Mouse (Mus musculus) neural tube, embryonic 13.5 days (tissue): ENCODE data around the gene Ociad1. TPM values are rescaled to one million over a fixed set of nuclear protein-coding genes. Genes with fewer than 3 reads are reported as not detected.

Experiments used
- ATAC-seq: fragments of 200-750 bp; cut with Nextera tagmentation; 2 replicates; pipeline ENCODE4 v1.8.0; 2017; ENCODE audit warnings: low read depth, mild to moderate bottlenecking, moderate TSS enrichment, moderate library complexity
- H3K27ac ChIP-seq: fragments of 300-500 bp; sonication (generic); replicated peaks from 2 replicates; pipeline ENCODE4 v1.5.1; 2015; ENCODE audit warnings: moderate library complexity, mild to moderate bottlenecking, inconsistent platforms
- H3K27me3 ChIP-seq: fragments of 300-500 bp; sonication (generic); 2 replicates; pipeline ENCODE4 v1.6.1; 2015; ENCODE audit warnings: mild to moderate bottlenecking, inconsistent platforms
- H3K36me3 ChIP-seq: fragments of 300-500 bp; sonication (generic); 2 replicates; pipeline ENCODE4 v1.6.1; 2015; ENCODE audit warnings: mild to moderate bottlenecking, inconsistent platforms
- H3K4me1 ChIP-seq: fragments of 300-500 bp; sonication (generic); replicated peaks from 2 replicates; pipeline ENCODE4 v1.6.1; 2015; ENCODE audit warnings: inconsistent platforms
- H3K4me2 ChIP-seq: fragments of 300-500 bp; sonication (generic); 2 replicates; pipeline ENCODE4 v1.6.1; 2015; ENCODE audit warnings: inconsistent platforms, mild to moderate bottlenecking, moderate library complexity
- H3K4me3 ChIP-seq: fragments of 300-500 bp; sonication (generic); 2 replicates; pipeline ENCODE4 v1.5.1; 2015; ENCODE audit warnings: mild to moderate bottlenecking, inconsistent platforms
- H3K9ac ChIP-seq: fragments of 300-500 bp; sonication (generic); 2 replicates; pipeline ENCODE4 v1.6.1; 2015; ENCODE audit warnings: moderate library complexity, mild to moderate bottlenecking, inconsistent platforms
- H3K9me3 ChIP-seq: fragments of 300-500 bp; sonication (generic); 2 replicates; pipeline ENCODE4 v1.6.1; 2016; ENCODE audit warnings: inconsistent platforms
- WGBS: fragments of 180-500 bp; shearing (Covaris S2); methylation state at CpG from one replicate; pipeline ENCODE4 v1.1.7; 2015; 5-methylcytosine and 5-hydroxymethylcytosine counted together
- polyA plus RNA-seq: library from polyadenylated mRNA; unstranded; fragments of >200 nt; fragmentation: Nextera tagmentation; extraction: Ambion mirVana; gene quantifications from 2 replicates; pipeline ENCODE4 v1.2.1, GENCODE M21; 2015

Ociad1 gene
- polyA plus RNA-seq, 1 experiment from 2014 or later = 310 TPM

GRCm38 (mm10) chr5:73264122-73264521, 28.5 kb upstream of the Ociad1 start:
- no peaks in the 10 kb centered on the region for H3K36me3 ChIP-seq
- H3K27me3 ChIP-seq = no peaks in the 10 kb centered on the region
- H3K9me3 ChIP-seq = no peaks in the 10 kb centered on the region
- ATAC-seq = no peak
- H3K27ac ChIP-seq = no peak overlapping the region
- H3K4me3 ChIP-seq = no peak overlapping the region
- H3K9ac ChIP-seq = no peak overlapping the region
- no peaks in the 10 kb centered on the region for H3K4me1 ChIP-seq
- WGBS = 88% methylated on average over 3 of the region's 5 CpGs
- H3K4me2 ChIP-seq = no peak overlapping the region

GRCm38 (mm10) chr5:73265460-73265859, 27.1 kb upstream of the Ociad1 start:
- H3K9ac ChIP-seq = no peak overlapping the region

DNA sequence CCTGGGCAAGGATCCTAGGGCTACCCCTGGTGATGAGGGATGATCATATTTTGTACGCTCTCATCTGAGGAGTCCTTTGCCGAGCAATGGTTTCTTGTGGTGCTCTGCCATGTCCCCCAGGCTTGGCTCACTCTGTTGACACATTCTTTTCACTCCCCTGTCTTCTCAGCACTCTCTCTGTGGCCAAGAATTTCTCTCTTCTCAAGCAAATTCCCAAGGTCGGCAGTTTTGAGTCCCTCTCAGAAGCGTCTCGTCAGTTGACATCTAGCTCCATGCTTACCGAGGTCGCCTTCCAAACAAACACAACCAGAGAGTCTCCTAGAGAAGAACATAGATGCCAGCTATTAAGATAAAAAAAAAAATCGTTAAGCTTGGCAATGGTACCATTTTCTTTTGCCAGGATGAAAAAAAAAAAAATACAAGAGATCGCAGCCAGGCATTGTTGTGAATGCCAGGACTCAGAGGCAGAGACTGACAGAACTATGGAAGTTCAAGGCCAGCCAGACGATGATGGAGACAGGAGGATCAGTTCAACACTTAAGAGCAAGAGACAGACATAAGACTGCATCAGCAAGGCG, 23.9 kb upstream of the Ociad1 start:
- WGBS = 86% methylated on average over 11 of the region's 11 CpGs
- Histone ChIP-seq H3K9me3 (no peaks in the 10 kb centered on the region), H3K9ac (no peak overlapping the region), H3K4me1 (no peaks in the 10 kb centered on the region), H3K4me3 (no peak overlapping the region), H3K27me3 (no peaks in the 10 kb centered on the region), H3K36me3 (no peaks in the 10 kb centered on the region), H3K27ac (no peak overlapping the region), H3K4me2 (no peak overlapping the region)
- ATAC-seq = no peak

More at GRCm38 (mm10) chr5:73265460-73265859, 27.1 kb upstream of the Ociad1 start:
- H3K4me3 ChIP-seq = no peak overlapping the region
- H3K27ac ChIP-seq = no peak overlapping the region
- H3K4me2 ChIP-seq = no peak overlapping the region
- no peaks in the 10 kb centered on the region for H3K9me3 ChIP-seq
- WGBS = 70% methylated on average over 5 of the region's 5 CpGs
- no peaks in the 10 kb centered on the region for H3K4me1 ChIP-seq
- ATAC-seq = no peak
- no peaks in the 10 kb centered on the region for H3K27me3 ChIP-seq
- no peaks in the 10 kb centered on the region for H3K36me3 ChIP-seq

DNA sequence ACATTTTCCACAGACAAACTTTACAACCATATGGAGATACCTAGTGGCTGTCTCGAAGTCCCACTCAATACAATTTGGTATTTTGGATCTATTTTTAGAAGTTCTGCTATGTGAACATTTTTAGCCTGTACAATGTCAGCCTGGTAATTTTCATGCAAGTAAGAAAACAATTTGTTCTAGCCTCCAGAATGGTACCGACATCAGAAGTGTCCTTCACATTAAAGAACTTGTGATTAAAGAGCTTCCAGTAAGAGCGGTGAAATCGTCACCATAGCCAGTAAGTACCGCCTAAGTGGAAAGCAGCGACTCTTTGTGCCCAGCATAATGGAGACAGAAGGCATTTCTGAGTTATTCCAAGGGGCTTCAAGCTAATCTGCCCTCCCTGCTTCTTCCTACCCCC, 22.0 kb upstream of the Ociad1 start:
- H3K36me3 ChIP-seq = no peaks in the 10 kb centered on the region
- H3K9me3 ChIP-seq = no peaks in the 10 kb centered on the region
- WGBS = 75% methylated on average over 6 of the region's 6 CpGs
- no peak for ATAC-seq
- H3K27me3 ChIP-seq = no peaks in the 10 kb centered on the region
- H3K4me1 ChIP-seq = no peaks in the 10 kb centered on the region
- H3K27ac ChIP-seq = no peak overlapping the region
- no peak overlapping the region for H3K9ac ChIP-seq
- no peak overlapping the region for H3K4me3 ChIP-seq
- no peak overlapping the region for H3K4me2 ChIP-seq

- Histone ChIP-seq H3K27ac (no peak overlapping the region), H3K27me3 (no peaks in the 10 kb centered on the region), H3K9me3 (no peaks in the 10 kb centered on the region), H3K4me1 (no peaks in the 10 kb centered on the region), H3K36me3 (no peaks in the 10 kb centered on the region), H3K4me2 (no peak overlapping the region), H3K4me3 (no peak overlapping the region), H3K9ac (no peak overlapping the region)
- ATAC-seq = no peak
- WGBS = 71% methylated on average over 4 of the region's 4 CpGs
These were observed 19.4 kb upstream of the Ociad1 start for GRCm38 (mm10) chr5:73273171-73273570.

DNA sequence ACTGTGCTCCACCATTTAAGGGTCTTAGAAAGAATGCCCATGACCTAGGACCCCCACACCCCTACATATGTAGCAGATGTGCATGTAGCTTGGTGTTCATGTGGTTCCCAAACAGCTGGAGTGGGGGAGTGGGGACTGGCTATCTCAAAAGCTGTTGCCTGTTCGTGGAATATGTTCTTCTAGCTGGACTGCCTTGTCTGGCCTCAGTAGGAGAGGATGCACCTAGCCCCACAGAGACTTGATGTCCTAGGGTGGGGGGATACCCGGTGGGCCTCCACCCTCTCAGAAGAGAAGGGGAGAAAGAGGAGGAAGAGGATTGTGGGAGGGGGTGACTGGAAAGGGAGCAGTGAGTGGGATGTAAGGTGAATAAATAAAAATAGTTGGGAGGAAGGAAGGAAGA, 17.6 kb upstream of the Ociad1 start:
- H3K27me3 ChIP-seq = no peaks in the 10 kb centered on the region
- 81% methylated on average over 2 of the region's 2 CpGs for WGBS
- ATAC-seq = no peak

DNA sequence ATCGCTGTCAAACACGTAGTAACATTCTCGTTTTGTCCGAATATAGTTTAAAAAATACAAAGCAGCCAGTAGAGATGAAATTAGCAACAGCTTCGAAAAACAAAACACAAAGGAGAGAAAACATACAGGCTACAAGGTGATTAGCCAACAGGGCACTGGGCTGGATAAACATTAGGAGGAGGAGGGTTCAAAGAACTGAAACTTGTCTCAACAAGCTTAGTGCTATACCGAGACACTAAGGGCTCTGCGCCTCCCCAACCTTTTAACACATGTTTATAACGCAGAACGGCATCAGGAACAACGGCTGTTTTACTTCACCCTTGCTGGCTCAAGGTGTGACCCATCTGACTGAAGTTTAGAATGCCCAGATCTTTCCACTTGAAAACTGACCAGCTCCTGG, 13.4 kb upstream of the Ociad1 start:
- H3K9me3 ChIP-seq = no peaks in the 10 kb centered on the region
- H3K4me2 ChIP-seq = no peak overlapping the region
- H3K9ac ChIP-seq = no peak overlapping the region
- peaks cover 8% of the 10 kb centered on the region for H3K4me1 ChIP-seq
- H3K27ac ChIP-seq = no peak overlapping the region
- H3K27me3 ChIP-seq = no peaks in the 10 kb centered on the region
- ATAC-seq = no peak
- no peak overlapping the region for H3K4me3 ChIP-seq
- no peaks in the 10 kb centered on the region for H3K36me3 ChIP-seq
- WGBS = 74% methylated on average over 10 of the region's 10 CpGs

More for the DNA sequence above, 17.6 kb upstream of the Ociad1 start:
- Histone ChIP-seq H3K4me3 (no peak overlapping the region), H3K9ac (no peak overlapping the region), H3K27ac (no peak overlapping the region), H3K4me2 (no peak overlapping the region), H3K9me3 (no peaks in the 10 kb centered on the region), H3K36me3 (no peaks in the 10 kb centered on the region), H3K4me1 (peaks cover 7% of the 10 kb centered on the region)

- ATAC-seq = no peak
- Histone ChIP-seq H3K4me3 (no peak overlapping the region), H3K36me3 (no peaks in the 10 kb centered on the region), H3K27ac (no peak overlapping the region), H3K27me3 (no peaks in the 10 kb centered on the region), H3K4me2 (no peak overlapping the region), H3K4me1 (peaks cover 8% of the 10 kb centered on the region), H3K9ac (no peak overlapping the region), H3K9me3 (no peaks in the 10 kb centered on the region)
- 38% methylated on average over 4 of the region's 4 CpGs for WGBS
These were observed 12.6 kb upstream of the Ociad1 start for GRCm38 (mm10) chr5:73279732-73280566.

- H3K4me3 ChIP-seq = no peak overlapping the region
- H3K27me3 ChIP-seq = no peaks in the 10 kb centered on the region
- no peak for ATAC-seq
- H3K36me3 ChIP-seq = no peaks in the 10 kb centered on the region
- no peak overlapping the region for H3K4me2 ChIP-seq
- H3K4me1 ChIP-seq = peaks cover 8% of the 10 kb centered on the region
- no peak overlapping the region for H3K9ac ChIP-seq
- no peaks in the 10 kb centered on the region for H3K9me3 ChIP-seq
- H3K27ac ChIP-seq = no peak overlapping the region
- WGBS = 64% methylated on average over 4 of the region's 4 CpGs
These were observed 12.1 kb upstream of the Ociad1 start for GRCm38 (mm10) chr5:73280567-73280850.

DNA sequence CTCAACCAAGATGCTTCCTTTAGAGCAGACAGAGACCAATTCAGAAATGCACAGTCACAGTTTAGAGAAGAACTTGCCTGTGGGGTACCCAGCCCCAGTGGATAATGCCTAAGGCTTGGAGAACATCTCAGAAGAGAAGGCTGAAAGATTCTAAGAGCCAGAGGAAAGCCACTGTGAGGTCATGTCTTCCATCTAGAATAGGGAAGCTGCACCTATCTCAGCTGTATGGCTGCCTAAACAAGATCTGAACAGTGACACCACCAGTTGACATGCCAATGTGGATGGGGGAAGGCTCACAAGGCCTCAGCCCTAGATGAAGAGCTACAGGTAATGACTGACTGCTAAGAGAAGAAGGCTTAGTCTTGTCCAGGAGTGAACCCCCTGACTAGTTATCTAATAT, 8.5 kb upstream of the Ociad1 start:
- Histone ChIP-seq H3K4me2 (no peak overlapping the region), H3K27ac (no peak overlapping the region), H3K9me3 (no peaks in the 10 kb centered on the region), H3K4me3 (no peak overlapping the region), H3K27me3 (no peaks in the 10 kb centered on the region), H3K36me3 (no peaks in the 10 kb centered on the region), H3K4me1 (peaks cover 8% of the 10 kb centered on the region), H3K9ac (no peak overlapping the region)
- ATAC-seq = no peak

GRCm38 (mm10) chr5:73285470-73285978, 7.1 kb upstream of the Ociad1 start:
- WGBS = 92% methylated on average over 3 of the region's 3 CpGs

GRCm38 (mm10) chr5:73286603-73287002, 6.0 kb upstream of the Ociad1 start:
- no peak for ATAC-seq
- no peak overlapping the region for H3K27ac ChIP-seq
- H3K4me2 ChIP-seq = no peak overlapping the region
- no peak overlapping the region for H3K4me3 ChIP-seq
- WGBS = 92% methylated on average over 5 of the region's 5 CpGs
- H3K9me3 ChIP-seq = no peaks in the 10 kb centered on the region
- H3K4me1 ChIP-seq = no peaks in the 10 kb centered on the region
- H3K27me3 ChIP-seq = no peaks in the 10 kb centered on the region
- H3K9ac ChIP-seq = no peak overlapping the region
- H3K36me3 ChIP-seq = no peaks in the 10 kb centered on the region

More at GRCm38 (mm10) chr5:73285470-73285978, 7.1 kb upstream of the Ociad1 start:
- Histone ChIP-seq H3K27me3 (no peaks in the 10 kb centered on the region), H3K27ac (no peak overlapping the region), H3K4me2 (no peak overlapping the region), H3K36me3 (no peaks in the 10 kb centered on the region), H3K9ac (no peak overlapping the region), H3K4me1 (no peaks in the 10 kb centered on the region), H3K4me3 (no peak overlapping the region), H3K9me3 (no peaks in the 10 kb centered on the region)
- no peak for ATAC-seq

GRCm38 (mm10) chr5:73289900-73290299, 2.7 kb upstream of the Ociad1 start:
- Histone ChIP-seq H3K4me2 (no peak overlapping the region), H3K27me3 (no peaks in the 10 kb centered on the region), H3K9ac (no peak overlapping the region), H3K4me3 (no peak overlapping the region), H3K36me3 (peaks cover 2% of the 10 kb centered on the region), H3K27ac (no peak overlapping the region), H3K4me1 (peaks cover 12% of the 10 kb centered on the region), H3K9me3 (no peaks in the 10 kb centered on the region)
- WGBS = 60% methylated on average over 2 of the region's 2 CpGs
- ATAC-seq = no peak
